Mouse (Mus musculus) right cerebral cortex, adult 18-20 months (tissue): ENCODE results near the gene Cacng1.

ENCODE experiments used
- DNase-seq: peaks from one replicate; pipeline ENCODE4 v3.0.0; 2022; ENCODE audit warnings: mixed read lengths

Gene Cacng1

DNA sequence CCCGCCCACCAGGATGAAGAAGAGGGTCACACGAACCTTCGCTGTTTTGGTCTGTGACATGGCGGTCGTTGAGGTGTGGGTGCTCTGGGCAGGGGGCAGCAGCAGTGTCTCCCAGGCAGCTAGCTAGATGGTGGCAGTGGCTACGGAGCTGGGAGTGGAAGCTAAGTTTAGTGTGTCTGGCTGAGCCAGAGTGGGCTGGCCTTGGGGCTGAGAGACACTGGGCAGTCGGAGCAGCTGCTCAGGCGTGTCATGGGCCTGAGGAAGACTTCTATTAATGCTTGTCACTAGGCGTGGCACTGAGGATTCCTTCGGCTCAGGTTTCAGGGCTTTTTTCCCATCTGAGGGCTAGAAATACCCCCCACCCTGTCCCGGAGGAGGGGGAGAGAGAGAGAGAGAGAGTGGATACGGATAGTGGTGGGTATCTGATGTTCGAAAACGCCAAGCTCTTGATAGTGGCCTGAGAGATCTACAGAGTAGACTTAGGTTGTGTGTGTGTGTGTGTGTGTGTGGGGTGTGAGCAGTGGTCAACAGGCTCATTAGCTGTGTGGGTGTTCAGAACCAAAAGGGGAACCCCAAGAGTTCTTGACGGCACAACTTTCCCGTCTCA is at the start of gene Cacng1:
Gene Cacng1, minus strand, starts transcription at position 191 of the 607 bp plus-strand sequence.
- no peak for DNase-seq

DNA sequence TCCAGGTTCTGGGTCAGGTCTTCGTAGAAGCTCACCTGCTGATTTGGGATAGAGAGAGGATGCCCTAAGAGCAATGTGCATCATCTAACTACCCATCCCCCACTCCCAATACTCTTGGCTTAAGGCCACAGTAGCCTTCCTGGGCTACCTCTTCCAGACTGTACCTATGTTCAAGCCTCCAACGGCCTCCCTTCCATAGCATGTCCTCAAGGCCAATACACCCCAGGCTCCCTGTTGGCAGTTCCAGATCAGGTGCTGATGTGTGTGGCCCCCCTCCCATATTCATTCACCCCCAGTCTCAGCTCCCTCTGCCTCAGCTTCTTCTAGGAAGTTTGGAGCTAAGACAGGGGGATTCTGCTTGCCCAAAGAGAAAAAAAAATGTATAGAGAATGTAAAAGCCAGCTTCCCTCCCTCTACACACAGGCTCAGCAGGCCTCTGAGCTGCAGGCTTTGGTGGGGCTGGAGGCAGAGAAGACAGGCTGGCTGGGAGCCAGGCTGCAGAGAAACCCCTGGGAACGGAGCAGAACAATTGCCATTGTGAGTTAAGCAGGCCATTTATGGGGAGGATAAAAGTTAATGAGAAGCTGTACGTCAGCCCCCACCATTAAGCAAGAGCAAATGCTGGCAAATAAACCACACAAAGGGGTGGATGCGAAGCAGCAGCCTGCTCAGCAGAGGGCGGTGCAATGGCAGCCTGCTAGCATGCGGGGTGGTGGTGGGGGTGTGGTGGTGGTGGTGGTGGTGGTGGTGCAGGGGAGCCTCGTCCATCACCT is 46.6 kb upstream of the Cacng1 start:
- DNase-seq: no peak

DNA sequence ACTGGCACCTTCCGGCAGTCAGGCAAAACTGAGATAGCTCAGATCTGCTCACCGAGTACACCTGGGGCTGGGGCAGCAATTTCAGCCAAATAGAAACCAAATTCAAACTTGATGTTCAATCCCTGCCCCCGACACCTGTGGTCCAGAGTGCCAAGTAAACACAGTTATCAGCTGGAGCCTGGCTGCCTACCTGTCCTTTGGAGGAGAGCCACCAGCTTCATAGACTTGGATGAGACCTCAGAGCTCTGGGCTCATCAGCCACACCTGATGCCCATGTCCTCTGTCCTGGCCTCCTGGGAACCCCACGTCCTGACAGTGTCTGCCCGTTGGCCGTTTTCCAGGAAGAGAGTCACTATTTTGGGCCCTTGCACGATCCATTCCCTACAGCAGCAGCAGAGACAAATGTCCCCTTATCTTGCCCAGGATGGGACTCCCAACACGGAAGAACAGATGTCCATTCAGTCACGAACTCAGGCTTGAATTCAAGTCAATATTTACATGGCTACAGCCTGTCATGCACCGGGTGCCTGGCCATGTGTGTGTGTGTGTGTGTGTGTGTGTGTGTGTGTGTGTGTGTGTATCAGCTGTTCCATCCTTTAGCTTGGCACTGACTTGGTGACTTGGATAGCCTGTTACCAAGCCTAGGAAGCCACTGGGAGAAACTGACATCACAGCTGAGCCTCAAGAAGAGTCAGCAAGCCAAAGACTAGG is 45.6 kb upstream of the Cacng1 start:
- DNase-seq: no peak

DNA sequence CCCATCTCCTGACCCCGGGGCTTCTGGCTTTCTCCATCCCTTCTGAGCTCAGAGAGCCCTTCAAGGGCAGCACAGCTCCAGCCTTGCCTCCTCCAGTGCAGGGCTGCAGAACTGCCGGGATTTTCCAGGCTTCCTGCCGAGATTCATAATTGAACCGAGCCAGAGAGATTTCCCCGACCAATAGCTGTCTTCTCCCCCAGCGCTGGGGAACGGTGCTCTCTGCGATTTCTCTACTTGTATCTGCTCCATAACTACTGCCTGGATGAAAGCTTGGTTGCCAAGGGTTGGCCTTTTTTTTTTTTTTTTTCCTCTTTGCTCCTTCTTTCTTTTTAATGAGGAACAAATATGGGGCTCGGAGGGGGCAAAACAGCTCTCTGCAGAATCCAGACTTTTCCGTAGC is 43.7 kb upstream of the Cacng1 start:
- no peak for DNase-seq

DNA sequence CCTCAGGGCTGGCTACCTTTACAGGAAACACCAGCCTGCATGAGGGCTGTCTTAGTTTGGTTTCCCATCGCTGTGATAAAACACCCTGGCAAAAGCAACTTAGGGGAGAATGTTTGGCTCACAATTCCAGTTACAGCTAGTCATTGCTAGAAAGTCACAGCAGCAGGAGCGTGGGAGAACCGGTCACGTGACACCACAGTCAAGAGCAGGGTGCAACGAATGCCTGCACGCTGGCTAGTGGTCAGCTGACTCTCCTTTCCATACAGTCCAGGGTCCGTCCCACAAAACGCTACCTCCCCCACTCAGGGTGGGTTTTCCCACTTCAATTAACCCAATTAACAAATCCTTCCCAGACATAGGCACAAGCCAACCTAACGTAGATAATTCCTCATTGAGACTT is 43.2 kb upstream of the Cacng1 start:
- peak; percentile 23 for DNase-seq

DNA sequence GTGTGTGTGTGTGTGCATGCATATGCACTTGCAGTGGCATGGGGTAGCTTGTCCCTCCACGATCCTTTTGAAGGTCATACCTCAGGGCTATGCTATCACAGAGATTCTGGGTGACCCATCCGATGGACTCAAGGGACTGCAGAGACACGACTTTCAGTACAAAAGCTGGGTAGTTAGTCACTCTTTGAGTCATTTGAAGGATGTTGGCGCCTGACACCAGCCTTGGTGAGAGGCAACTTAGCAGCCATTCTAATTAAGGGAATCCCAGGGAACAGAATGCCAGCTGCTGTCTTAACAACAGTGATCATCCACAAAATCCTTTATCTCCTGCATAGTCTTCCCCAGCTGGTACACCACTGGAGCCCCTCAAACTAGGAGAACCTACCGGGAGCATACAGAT is 32.8 kb upstream of the Cacng1 start:
- DNase-seq: no peak

DNA sequence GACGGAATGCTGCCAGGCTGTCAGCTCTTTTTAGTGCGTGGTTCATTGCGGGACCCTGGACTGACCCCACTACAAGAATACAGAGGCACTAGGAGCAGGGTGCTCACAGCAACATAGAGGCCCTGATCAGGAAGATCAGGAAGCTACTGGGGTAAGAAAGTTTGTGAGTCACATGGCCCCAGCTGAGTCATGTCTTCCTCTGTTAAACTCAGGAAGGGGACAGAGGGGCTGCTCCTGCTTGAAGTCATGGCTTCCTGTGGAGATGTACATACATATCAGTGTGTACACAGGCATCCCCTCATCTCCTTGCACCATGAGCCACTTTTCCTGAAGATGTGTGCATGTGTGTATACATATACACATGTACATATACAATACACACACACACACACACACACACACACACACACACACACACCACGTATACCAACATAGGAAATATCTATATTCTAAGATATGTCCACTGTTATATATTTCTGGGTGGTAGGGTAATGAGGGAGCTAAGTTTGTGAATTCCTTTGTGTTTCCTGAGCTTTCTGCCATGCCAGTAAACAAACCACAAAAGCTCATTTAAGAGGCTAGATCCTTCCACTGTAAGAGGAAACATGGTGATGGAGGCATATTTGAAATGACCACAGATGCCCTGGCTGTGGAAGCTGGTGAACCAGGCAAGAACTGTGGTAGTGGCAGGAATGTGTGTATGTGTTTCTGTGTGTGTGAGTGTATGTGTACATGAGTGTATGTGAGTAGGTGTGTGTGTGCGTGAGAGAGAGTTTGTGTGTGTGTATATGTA is 32.1 kb upstream of the Cacng1 start:
- no peak for DNase-seq

DNA sequence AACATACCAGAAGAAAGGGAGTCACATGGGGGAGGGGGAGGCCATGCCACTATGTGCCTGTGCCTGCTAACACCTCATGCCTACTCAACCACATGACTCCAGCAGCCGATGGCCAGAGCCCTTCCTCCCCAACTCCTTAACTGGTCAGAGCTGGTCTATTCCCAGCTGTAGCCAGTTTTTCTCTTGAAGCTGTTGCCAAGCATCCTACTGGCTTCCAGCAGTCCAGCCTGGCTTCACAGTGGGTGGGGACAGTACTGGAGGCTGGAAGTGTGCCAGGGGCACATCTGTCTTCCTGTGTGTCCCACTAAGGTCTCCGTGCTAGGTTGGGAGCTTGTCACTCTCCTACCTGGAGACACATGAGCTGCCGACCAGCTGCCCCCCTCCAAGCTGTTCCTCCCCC is 26.8 kb upstream of the Cacng1 start:
- no peak for DNase-seq

DNA sequence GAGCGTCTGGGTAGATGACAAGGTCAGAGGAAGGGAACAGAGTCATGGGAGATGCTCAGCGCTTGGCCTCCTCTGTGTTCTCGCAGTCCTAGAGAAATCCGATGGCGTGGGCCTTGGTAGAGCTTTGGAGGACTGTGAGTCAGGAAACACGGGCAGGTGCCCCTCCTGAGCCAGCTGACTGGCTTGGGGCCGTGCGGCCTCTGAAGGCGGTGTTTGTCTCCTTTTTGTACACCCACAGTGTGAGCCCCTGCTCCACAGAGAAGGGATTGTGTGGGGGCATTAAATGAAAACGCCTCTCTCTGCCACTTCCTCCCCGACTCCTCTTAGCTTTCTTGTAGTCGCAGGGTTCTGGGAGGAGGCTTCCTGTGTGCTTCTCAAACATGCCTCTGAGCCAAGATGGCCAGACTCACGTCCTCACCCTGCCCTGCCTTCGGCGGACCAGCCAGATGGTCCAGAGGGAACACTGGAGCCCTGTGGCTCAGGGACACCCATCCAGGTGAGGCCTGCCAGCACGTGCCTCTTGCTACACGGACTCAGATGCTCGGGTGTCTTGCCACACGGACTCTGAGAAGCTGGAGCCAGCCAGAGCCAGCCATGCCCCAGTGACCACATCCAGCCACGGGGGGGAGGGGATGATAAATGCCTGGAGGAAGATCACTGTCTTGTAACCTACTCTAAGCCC is 22.2 kb upstream of the Cacng1 start:
- DNase-seq: no peak

DNA sequence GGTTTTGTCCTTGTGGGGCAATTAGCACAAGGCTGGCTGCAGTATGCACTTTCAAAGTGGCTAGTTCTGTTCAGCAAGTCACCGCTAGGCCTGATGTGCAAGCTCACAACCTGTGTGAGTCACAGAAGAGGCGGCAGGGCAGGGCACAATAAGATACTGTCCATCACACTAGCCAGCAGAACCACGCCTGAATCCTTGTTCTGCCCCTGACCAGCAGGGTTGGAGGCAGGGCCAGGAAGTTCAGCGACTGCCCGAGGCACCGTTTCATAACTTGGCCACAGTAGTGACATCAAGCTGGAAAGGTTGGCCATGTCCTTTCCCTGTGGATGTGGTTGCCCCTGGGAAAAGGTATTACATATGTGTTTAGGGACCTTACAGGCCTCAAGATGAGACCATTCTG is 21.6 kb upstream of the Cacng1 start:
- DNase-seq: no peak

DNA sequence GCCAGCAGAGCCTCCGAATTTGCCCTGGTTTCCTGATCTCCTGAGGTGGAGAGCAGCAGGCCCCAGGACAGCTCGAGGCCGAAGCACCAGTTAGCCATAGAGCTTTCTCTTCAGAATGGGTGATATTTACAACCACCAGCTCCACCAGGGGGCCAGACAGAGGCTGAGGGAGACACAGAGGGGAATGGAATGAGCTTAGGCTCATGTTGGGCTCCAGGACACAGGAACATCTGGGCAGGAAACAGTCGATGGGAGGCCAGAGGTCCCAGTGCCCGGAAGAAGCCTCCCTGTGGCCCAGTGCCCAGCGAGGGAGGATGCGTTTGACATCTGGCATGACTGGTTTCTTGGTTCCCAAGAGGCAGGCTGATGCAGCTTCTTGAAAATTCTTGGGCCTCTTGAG is 17.8 kb upstream of the Cacng1 start:
- DNase-seq: no peak

DNA sequence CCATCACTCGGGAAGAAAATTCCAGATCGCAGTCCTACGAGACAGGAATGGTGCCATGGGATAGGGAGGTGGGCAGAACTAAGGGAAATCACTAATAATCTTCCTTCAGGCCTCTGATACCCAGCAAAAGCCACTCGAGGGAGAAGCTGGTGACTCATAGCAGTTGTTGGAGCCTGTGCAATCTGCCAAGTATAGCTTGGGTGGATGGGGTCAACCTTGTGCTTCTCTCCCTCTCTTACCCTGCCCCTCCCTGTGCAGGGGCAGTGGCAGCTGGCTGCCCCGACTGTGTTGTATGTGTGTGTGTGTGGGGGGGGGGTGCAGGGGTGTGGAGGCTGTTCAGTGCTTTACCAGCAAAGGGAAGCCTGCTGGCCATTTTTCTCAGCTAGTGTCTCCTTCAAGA is 15.2 kb upstream of the Cacng1 start:
- DNase-seq: peak; percentile 17

DNA sequence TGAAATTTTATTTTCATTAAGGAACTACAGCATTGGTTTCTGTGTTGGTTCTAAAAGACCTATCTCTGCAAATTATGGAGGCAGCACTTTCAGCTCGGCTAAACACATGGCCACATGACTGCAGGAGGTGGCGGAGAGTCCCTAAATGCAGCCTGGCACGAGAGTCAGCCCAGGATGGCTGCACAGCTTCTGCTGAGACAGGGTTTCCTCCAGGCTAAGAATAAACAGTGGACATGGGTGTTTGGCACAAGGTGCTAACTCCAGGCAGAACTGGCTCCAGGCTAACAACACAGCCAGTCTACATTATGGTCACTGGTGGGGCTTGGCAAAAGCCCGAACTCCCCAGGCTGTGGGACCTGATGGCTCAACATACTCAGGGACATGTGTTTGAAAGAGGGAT is 14.6 kb upstream of the Cacng1 start:
- peak; percentile 37 for DNase-seq

DNA sequence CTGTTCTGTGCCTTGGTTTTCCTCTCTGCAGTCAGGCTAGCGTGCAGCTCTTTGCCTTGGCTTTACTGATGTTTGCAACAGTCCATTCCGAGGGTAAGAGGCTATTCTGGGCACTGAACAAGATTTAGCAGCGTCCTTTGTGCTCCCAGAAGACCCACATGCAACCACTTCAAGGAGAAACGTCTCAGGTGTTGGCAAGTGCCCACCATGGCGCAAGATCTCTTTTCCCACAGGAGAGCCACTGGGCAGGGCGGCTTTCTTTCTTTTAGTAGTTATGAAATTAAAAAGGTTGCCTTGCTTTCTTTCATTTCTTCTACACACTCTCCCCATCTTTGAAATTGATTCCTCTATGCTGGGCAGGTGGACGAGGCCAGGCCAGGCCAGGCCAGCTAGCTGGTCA is 12.8 kb upstream of the Cacng1 start:
- no peak for DNase-seq

DNA sequence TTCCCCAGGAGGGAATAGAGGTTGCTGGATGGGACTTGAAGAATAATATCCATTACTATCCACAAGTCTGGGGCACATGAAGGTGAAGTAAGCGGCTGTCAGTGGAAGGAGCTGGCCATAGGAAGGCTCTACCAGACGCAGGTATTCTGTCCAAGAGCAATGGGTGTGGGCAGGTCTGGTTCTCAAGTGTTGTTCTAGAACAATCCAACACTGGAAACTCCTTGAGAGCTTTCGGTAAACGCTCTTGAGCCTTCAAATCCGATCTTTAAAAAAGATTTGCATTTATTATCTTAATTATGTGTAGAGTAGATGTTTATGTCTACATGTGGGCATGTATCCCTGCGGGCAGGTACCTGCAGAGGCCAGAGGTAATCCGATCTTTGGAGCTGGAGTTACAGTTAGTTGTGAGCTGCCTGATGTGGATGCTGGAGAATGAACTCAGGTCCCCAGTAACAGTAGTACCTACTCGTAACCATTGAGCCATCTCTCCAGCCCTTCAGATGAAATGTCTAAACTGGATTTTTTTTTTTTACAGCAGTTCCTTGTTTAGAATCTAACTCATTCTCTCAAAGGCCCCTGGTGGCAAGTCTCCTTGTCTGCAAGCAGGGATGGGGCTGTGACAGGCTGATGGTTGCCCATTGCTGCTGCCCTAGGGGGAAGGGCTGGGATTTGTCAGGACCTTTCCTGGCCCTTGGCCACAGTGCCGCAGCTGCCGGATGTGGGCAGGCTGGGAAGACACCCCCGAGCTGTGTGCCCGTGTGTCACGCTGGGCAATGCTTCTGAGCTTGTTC is 11.9 kb upstream of the Cacng1 start:
- no peak for DNase-seq

DNA sequence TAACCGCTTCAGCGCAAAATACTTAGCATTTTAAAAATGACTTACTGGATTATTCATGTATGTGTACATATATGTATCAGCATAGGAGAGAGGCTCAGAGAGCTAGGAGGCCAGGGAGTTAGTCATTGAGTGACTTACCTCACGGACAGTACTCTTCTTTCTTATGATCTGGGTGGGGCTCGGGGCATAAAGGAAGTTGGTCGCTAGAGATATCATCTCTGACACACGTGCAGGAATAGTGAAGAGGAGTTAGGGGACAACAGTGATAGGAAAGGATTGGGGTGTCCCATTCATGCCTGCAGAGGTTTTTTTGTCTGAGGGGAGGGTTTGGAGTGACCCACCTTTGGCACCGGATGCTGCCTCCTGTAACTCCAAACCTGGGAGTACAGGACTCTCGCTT is 8.3 kb upstream of the Cacng1 start:
- DNase-seq: no peak

DNA sequence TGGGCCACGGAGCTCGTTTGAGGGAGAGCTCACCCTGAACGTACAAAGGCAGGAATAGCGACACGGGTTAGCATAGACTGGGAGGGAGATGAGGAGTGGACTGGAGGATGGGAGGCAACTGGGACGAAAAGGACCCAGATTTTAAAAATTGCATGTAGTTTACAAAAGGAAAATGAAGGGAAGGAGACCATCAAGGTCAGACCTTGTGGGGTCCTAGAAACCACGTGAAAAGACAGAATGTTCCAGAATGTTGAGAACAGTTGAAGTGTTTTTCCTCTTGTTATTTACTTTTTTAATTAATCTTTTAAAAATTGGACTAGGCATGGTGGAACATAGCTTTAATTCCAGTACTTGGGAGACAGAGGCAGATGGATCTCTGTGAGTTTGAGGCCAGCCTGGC is 4.7 kb upstream of the Cacng1 start:
- no peak for DNase-seq

DNA sequence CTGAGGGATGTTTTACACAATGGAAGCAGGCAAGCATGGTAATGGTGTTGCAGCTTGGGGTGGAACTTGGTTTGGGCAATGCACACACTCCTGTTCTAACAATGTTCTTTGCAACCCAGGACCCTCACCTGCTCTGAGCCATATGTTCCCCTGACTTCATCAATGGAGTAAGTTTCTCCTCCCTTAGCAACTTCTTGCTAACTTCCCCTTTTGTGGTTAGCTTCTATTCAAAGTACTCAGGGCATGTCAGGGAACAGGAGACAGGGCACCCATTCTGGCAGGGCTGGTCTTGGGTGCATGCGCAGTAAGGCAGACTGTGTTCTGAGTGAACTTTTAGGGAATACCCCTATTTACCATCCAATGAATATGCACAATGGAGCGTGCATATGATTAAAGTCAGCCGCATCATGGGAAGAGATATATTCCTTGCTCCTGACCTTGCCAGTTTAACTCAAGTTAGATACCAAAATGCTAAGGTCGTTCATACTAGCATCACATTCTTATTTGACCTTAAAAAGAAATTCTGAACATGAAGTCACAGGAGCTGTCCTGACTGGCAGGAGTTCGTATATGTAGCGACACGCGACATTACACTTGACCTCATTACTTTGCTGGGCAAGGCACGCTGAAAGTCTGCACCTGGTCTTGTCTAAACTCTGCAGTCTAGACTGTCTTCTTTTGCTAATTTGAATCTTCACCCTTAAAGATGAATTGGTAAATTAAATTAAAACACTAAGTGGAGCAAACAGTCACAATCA is 4.1 kb upstream of the Cacng1 start:
- DNase-seq: no peak

DNA sequence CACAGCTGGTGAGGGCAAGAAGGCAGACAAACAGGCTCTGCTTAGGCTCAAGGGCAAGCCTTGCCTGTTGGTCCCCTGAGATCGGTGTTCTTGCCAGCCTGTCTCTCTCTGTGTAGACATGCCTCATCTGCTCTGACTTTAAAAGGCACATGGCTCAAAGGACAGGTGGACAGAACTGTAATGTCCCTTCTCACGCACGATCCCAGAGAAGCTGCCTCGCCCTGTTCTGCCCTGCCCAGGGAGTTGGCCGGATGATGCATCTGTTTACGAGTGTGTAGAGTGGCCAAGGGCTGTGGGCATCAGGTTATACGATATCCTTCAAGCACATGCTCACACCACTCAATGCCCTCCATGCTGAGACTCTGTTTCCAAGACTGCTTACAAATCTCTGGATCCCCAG is 2.0 kb downstream of the Cacng1 start:
- no peak for DNase-seq

DNA sequence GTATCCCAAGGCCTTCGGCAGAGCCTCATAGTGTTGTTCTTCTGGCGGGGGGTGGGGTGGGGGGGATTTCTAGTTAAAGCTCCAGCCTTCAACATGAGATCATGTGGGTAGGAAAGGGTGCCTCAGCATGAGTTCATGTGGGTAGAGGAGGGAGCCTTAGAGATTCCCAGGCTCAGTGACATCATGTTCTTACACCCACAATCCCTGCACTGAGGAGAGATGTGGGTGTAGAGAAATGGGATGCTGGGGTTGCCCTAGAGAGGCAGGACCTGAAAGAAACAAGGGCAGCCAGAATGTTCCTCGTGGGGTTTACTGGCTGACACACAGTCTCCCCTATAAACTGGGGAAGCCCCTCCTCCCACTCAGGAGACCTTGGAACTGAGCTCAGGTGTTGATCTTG is 5.9 kb downstream of the Cacng1 start:
- peak; percentile 57 for DNase-seq
